In the genomic region with DNA sequence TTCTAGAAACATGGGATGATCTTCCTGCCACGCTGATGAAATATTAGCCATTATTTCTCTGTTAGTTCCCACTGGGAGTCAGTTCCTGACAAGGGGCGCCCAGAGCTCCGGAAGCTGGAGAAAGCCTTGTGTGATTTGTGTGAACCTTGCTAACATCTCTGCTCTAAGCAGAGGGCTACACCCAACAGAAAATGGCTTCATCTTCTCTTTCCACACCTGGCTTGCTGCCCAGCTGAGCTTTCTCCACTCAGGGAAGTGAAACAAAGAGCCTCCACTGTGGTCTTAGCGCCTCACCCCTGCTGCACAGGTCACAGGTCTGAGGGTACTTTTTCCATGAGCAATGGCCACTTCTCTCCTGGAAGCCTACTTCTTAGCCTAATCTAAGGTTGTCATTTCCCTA, we compare ENCODE assay signal across 12 mouse cellular contexts.
DNase-seq lines count a peak whose midpoint lies in the region; ATAC-seq and TF ChIP-seq lines count a peak whose summit lies in the region.
"Had no signal": no experiment of that assay in that cellular context is flagged by ENCODE, and none has a peak within 500 bp of the region (broad histone marks: within the 10 kb centered on the region; RNA-seq: fewer than 3 reads in every experiment).

No protein-coding gene starts in this region.

- no peaks in the 10 kb centered on the region for H3K36me3 ChIP-seq in heart, embryonic 10.5 days
- H3K36me3 ChIP-seq in midbrain, embryonic 11.5 days (ENCODE audit: control insufficient read depth, insufficient read depth, low read length) = no peaks in the 10 kb centered on the region
- no peaks in the 10 kb centered on the region for H3K36me3 ChIP-seq in midbrain, postnatal 0 days (ENCODE audit: insufficient read depth, low read length)
- H3K36me3 ChIP-seq: limb, embryonic 12.5 days; lung, embryonic 15.5 days had no signal

- H3K4me1 ChIP-seq in heart, embryonic 10.5 days = peaks cover 26% of the 10 kb centered on the region
- peaks cover 31% of the 10 kb centered on the region for H3K4me1 ChIP-seq in midbrain, embryonic 11.5 days (ENCODE audit: control insufficient read depth, insufficient read depth, low read length)
- peaks cover 7% of the 10 kb centered on the region; the same call in 1 of the 2 replicates for H3K4me1 ChIP-seq in midbrain, postnatal 0 days (ENCODE audit: insufficient read depth, low read length)
- H3K4me1 ChIP-seq: lung, embryonic 15.5 days had no signal

- H3K9me3 ChIP-seq in heart, embryonic 10.5 days = no peaks in the 10 kb centered on the region
- H3K9me3 ChIP-seq in midbrain, embryonic 11.5 days (ENCODE audit: control insufficient read depth, low read length) = no peaks in the 10 kb centered on the region
- no peaks in the 10 kb centered on the region for H3K9me3 ChIP-seq in midbrain, postnatal 0 days (ENCODE audit: low read length)
- H3K9me3 ChIP-seq: limb, embryonic 12.5 days; lung, embryonic 15.5 days had no signal

- ATAC-seq in midbrain, embryonic 11.5 days (ENCODE audit: low FRiP score) = no peak
- ATAC-seq in midbrain, postnatal 0 days (ENCODE audit: low FRiP score) = no peak
- 0 out of 2 replicates have a peak, but pooled peaks have one; percentile 29 for ATAC-seq in megakaryocyte progenitor cell, adult 5-6 weeks (replicated peaks; ENCODE audit: poor library complexity)

- no peak overlapping the region for H3K9ac ChIP-seq in midbrain, embryonic 11.5 days (ENCODE audit: low read length)
- H3K9ac ChIP-seq in midbrain, postnatal 0 days (replicated peaks; ENCODE audit: low read length, poor library complexity, severe bottlenecking) = no peak overlapping the region
- H3K9ac ChIP-seq: limb, embryonic 12.5 days; lung, embryonic 15.5 days had no signal

- 0 out of 2 replicates have a peak, but pooled peaks cover 9% of the 10 kb centered on the region for H3K27me3 ChIP-seq in heart, embryonic 10.5 days (ENCODE audit: insufficient read depth, poor library complexity, severe bottlenecking)
- no peaks in the 10 kb centered on the region for H3K27me3 ChIP-seq in midbrain, embryonic 11.5 days (ENCODE audit: control insufficient read depth, insufficient read depth, low read length)
- H3K27me3 ChIP-seq in midbrain, postnatal 0 days (ENCODE audit: insufficient read depth, low read length) = no peaks in the 10 kb centered on the region
- H3K27me3 ChIP-seq: limb, embryonic 12.5 days; lung, embryonic 15.5 days had no signal

- DNase-seq in heart, embryonic 10.5 days (ENCODE audit: low spot score) = no peak
- DNase-seq in heart, postnatal 4 days = no peak
- DNase-seq in midbrain, embryonic 11.5 days (ENCODE audit: low spot score, missing footprints) = peak; percentile 60
- DNase-seq in midbrain, postnatal 0 days (ENCODE audit: low spot score) = no peak
- DNase-seq in kidney, adult 8-10 months = peak; percentile 22 to 30
- DNase-seq in layer of hippocampus, postnatal 14 days (ENCODE audit: low spot score in 2 of 2) = no peak
- no peak for DNase-seq in urinary bladder, postnatal 4 days (ENCODE audit: low spot score in 2 of 2)
- DNase-seq: cerebellum, postnatal 10 days; heart, postnatal 14 days had no signal

- WGBS in heart, embryonic 10.5 days = 74% methylated on average over 4 of the region's 4 CpGs
- 85% methylated on average over 4 of the region's 4 CpGs for WGBS in midbrain, embryonic 11.5 days
- 64% methylated on average over 4 of the region's 4 CpGs for WGBS in midbrain, postnatal 0 days

- no peak overlapping the region for H3K4me2 ChIP-seq in midbrain, embryonic 11.5 days
- H3K4me2 ChIP-seq in midbrain, postnatal 0 days (ENCODE audit: low read depth, low read length, poor library complexity, severe bottlenecking) = no peak overlapping the region
- H3K4me2 ChIP-seq: limb, embryonic 12.5 days; lung, embryonic 15.5 days had no signal

- peak overlapping the region; percentile 36; the same call in 1 of the 2 replicates for H3K27ac ChIP-seq in heart, embryonic 10.5 days
- no peak overlapping the region for H3K27ac ChIP-seq in midbrain, embryonic 11.5 days (ENCODE audit: low read depth, low read length)
- H3K27ac ChIP-seq in midbrain, postnatal 0 days (ENCODE audit: low read depth, low read length) = no peak overlapping the region
- H3K27ac ChIP-seq: limb, embryonic 12.5 days; lung, embryonic 15.5 days had no signal

- TF ChIP-seq CTCF in midbrain, postnatal 0 days (IDR thresholded peaks at IDR 0.05) = no peak

- H3K4me3 ChIP-seq in heart, embryonic 10.5 days = no peak overlapping the region
- H3K4me3 ChIP-seq in midbrain, embryonic 11.5 days (ENCODE audit: low read depth, low read length) = no peak overlapping the region
- no peak overlapping the region for H3K4me3 ChIP-seq in midbrain, postnatal 0 days (ENCODE audit: low read depth, low read length)
- H3K4me3 ChIP-seq: limb, embryonic 12.5 days; lung, embryonic 15.5 days had no signal

Comparison
In these comparisons a context has a peak if more than half of its experiments do, and no peak if none do; other contexts are left out.
1. DNase-seq: peak in midbrain, embryonic 11.5 days (single experiment) and kidney, adult 8-10 months (2 of 2); none in heart, embryonic 10.5 days (single experiment), heart, postnatal 4 days (single experiment), midbrain, postnatal 0 days (single experiment), layer of hippocampus, postnatal 14 days (0 of 2) and urinary bladder, postnatal 4 days (0 of 2).